Mouse (Mus musculus): Measurements from ENCODE around the gene Sgk1. TPM values are rescaled to one million over a fixed set of nuclear protein-coding genes. Genes with fewer than 3 reads are reported as not detected.

Sgk1 gene
- 1.3 and 2.2 TPM in 2 replicates for polyA plus RNA-seq (2012)

DNA sequence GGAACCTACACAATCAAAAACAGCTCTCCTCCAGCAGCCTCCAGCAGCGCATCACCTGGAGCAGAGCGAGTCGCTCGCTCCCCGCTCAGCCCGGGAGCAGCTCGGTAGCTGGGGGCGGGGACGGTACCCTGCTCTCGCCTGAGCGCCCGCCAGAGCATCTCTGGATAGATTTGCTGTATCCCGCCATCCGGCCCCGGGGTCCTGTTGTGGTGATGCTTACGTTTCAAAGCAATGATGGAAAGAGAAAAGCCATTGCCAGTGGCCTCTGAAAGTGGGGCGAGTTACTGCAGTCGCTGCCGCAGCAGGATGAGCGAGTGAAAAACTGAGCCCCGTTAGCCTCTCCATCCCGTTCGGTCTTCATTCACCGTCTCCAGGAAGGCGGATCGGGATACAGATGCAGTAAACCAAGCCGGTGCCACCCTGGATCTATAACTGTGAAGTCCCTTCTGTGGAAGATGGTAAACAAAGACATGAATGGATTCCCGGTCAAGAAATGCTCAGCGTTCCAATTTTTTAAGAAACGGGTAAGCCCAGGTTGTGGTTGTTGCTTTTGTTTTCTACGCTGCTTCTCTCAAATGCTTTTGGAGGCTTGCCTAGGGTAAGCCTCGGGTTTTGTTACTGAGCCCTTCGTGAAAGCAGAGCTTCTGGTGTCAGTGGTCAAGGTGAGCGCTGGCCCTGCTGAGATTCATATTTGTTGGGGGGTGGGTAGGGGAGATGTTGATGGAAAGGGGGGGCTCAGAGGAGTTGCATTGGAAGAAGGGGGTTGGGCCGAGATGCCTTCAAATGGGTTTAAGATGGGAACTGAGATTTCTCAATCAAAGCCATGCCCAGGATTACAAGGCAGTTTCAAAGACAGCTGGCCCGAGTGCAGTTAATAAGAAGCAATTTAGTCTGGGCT, at the start of gene Sgk1:
TSS of gene Sgk1 (plus strand) at position 1 of the 898 bp plus-strand sequence.
- no peak for TF ChIP-seq GATA1 (IDR thresholded peaks at IDR 0.05; ENCODE audit: low read length)

DNA sequence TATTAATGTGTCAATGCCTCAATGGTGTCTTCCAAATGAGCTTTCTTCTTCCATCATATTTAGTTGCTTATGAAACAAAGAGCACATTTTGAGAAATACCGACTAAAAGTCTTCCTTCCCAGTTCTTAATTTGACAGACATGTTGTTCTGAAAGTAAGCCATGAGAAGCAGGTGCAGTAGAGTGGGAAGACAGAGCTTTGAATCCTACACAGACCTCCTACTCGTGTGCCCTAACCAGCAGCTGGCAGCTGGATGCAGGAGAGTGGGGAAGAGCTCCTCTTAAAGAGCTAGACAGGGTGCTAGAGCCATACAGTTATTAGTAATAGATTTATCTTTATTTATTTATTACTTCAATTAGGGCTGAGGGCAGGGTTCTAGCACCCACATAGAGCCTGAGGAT, 49.7 kb upstream of the Sgk1 start:
- TF ChIP-seq GATA1 (IDR thresholded peaks at IDR 0.05; ENCODE audit: low read length): no peak

DNA sequence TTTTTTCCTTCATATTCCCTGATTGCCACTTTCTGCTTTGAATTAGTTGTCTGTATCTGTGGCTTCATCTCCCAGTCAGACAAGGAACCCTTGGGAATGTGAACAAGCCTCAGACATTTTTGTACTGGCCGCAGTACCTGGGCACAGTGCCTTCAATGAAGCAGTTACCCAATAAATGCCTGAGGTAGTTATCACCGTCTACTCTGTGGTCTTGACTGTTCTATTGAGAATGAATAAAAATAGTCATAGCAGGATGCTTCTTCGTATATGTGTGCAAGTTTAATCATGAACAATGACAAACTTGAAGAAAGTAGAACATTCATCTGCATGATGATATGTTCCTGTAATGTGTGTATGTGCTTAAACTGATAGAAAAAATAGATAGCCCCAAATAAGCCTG, 48.2 kb upstream of the Sgk1 start:
- TF ChIP-seq GATA1 (IDR thresholded peaks at IDR 0.05; ENCODE audit: low read length): no peak

DNA sequence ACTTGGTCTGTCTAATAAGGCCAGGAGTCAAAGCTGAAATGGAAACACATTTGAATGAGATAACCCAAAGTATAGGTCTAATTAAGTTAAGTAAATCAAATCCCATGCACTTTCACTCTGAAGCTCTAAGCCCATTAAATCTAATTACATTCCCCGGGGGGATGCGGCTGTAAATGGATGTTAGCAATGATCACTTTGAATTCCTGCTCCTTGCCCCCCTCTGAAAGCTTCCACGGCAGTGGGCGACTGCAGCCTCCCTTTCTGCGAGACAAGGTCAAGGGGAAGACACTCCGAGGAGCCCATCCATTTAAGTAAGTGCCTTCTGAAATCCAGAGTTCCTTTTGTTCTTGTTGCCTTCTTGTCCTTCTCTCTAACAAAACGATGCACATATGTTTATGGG, 46.9 kb upstream of the Sgk1 start:
- no peak for TF ChIP-seq GATA1 (IDR thresholded peaks at IDR 0.05; ENCODE audit: low read length)

DNA sequence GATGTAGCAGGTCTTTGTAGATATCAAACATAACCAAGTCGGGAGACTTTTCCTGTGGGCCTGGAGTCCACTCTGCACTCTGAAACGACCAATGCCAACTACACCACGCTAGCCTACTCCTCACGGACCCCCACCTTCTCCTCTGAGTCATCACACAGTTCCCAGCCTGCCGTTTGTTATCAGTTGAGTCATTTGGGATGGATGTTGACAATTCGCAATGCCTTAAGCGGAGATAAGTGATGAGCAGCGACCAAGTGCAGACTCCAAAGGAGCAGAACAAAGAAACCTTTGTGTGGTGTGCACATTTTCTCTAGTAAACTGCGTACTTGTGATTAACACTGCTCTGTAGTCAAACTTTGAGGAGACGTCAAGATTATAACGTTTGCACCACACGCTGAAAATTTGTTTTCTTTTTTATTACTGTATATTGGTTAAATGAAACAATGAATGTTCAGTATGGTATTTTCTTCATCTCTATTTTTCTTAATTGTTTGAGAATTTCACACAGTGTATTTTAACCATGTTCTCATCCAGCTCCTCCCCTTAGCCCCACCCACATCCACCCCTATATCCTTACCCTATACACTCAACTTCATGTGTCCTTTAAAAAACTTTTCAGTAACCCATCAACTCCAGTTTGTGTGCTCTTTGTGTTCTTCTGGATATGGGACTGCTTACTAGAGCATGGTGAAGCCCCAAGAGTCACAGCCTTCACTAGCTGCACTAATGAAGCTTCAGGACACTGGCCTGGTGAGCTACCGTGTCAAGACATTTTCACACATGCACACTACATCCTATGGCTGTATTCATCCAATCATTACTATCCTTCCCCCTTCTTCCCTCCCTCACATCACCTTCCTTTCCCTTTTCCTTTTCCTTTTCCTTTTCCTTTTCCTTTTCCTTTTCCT, 42.5 kb upstream of the Sgk1 start:
- no peak for TF ChIP-seq GATA1 (IDR thresholded peaks at IDR 0.05; ENCODE audit: low read length)

DNA sequence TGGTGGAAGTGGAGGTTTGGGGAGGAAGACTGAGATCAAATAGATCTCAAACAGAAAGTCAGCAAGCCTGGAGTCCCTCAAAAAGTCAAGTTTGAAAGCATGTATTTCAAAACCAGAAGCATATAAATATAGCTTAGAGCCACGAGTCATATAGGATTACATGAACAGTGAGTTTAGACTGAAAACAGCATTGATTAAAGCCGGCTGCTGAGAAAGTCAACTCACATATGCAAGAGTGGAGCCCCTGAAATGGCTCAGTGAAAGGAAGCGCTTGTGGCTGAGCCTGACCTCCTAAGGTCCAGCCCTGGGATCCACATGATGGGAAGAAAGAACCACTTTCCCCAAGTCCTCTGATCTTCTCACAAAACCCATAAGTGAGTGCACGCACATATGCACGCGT, 38.7 kb upstream of the Sgk1 start:
- no peak for TF ChIP-seq GATA1 (IDR thresholded peaks at IDR 0.05; ENCODE audit: low read length)

DNA sequence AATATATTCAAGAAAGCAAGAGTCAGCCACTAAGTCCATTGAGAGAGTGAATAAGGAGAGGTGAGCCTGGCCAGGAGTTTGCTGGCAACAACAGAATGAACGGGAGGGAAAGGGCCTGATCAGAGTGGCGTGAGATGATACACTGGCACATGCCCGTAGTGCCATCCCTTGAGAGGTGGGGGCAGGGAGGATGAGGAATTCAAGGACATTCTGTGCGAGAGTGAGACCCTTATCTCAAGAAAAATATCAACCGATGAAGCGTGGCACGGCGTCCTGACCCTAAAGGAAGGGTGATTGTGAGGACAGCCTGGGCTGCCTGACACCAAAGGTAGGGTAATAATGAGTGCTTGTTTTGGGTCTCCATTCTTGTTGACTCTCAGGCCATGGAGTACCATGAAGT, 38.1 kb upstream of the Sgk1 start:
- TF ChIP-seq GATA1 (IDR thresholded peaks at IDR 0.05; ENCODE audit: low read length): no peak

DNA sequence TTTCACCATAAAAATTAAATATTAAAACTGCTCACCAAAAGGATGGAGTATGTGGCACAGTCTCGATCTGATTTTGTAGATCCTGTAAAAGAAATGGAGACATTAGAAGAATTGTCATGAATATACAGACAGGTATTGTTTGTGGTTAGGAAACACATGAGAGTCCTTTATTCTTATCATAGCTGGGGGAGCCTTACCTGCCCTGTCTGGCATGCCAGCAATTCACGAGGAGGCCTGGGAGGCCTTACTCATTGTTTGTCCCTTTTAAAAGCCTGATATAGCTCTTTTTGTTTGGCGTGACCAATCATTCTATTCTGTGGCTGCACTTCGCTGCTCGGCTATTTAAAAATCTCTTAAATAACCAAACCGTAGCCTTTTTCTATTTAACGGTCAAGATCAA, 37.6 kb upstream of the Sgk1 start:
- TF ChIP-seq GATA1 (IDR thresholded peaks at IDR 0.05; ENCODE audit: low read length): no peak

DNA sequence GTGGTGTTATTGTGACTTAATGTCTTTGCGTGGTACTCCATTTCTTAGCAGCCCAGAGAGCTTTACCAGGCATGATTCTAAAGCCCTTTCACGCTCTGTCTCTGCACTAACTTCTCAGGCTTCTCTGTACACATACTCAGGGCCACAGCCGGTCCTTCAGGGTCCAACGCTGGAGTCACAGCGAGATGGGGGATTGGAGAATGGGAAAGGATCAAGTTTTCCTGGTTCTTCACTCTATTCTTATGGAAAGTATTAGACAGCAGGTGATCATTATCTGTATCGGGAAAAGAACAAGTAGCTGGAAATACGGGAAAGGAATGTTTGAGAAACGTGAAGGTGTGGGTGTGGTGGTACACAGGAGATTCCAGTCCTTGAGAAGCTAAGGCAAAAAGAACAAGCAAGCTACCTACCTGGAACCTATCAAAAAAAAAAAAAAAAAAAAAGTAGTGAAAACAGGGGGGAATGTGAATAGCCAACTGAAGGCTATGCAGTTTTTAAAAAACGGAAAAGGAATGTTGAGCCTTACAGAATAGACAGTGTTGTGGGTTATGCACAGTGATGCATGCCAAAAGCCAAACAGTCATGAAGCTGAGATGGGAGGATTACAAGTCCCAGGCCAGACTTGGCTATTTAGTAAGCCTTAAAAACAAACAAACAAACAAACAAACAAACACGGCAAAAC, 36.2 kb upstream of the Sgk1 start:
- no peak for TF ChIP-seq GATA1 (IDR thresholded peaks at IDR 0.05; ENCODE audit: low read length)

DNA sequence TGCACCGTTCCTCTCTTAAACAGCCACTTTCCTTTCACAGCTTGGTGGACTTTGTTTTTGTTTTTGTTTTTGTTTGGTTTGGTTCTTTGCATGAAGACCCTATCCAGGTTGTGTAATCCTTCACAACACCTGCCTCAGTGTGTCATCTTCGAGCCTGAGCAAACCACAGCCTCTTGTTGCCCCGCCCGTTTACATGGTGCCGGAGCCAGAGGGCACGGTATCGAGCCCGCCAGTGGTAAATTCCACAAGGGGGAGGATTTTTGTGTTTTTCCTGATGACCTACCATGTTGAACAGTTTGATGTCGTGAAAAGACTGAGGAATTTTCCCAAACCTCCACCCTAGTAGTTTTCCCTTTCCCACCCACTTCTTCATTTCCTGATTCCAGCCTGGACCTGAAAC, 35.6 kb upstream of the Sgk1 start:
- TF ChIP-seq GATA1 (IDR thresholded peaks at IDR 0.05; ENCODE audit: low read length): no peak

DNA sequence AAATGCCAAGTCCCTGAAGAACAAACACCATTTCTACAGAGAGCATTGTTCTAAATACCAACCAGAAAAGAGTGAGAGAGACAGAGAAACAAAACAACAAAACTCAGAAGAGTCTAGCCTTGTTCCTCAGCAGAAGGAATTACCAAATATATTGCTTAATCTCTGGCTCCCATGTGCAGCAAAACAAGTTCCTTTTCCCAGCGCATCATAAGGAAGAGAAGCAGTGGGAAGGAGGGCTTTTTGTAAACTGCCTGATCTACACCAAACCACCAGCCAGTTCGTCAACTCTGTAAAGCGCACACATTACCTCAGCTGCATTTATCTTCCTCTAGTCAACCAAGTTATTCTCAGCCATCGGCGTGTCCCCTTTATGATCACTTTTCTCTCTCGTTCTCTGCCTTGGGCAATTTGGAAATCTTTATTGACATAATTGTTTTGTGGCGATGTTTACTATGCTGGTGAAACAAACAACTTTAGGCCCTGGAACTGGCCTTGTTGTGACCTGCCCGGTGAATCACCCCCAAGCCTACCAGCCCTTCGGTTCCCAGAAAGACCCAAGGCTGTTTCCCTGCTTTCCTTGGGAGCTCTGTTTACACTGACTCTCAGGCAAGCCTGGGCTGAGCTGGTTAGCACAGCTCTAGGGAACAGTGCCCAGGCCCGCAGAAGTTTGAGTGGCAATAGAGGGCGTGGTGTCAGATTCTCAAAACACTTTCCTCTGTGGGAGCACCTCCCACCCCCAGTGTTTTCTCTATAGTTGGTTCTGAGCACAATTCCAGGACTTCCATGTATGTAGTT, 34.8 kb upstream of the Sgk1 start:
- TF ChIP-seq GATA1 (IDR thresholded peaks at IDR 0.05; ENCODE audit: low read length): no peak

DNA sequence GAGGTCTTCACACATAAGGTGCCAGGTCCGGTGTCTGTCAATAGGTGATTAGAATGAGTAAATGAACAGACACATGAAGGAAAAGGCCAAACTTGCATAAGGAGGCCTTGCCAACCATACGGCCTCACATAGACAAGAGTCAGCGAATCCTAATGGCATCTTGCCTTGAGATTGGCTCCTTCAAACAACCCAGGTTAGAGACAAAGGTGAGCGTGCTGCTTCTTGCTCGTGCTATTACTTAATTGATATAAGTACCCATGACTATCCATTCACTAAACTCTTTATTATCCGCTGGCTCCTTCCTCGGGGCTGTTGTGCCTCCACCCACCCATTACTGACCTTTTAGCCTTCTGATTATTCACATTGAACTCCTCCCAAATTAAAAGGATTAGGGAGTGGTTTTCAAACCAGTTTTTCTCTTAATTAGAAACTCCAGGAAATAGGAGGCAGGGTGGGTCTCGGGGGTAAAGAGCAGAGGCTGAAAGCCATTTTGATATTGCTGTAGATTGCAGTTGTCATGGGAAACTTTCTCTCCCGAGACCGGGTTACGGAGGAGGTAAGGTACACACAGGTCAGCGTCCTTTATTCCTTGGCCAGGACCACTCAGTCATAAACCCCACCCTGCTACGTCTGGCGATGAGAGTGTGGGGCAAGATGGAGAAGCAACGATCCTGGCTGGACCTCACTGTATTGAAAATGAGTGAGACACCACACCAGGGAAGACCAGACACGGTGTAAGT, 33.9 kb upstream of the Sgk1 start:
- no peak for TF ChIP-seq GATA1 (IDR thresholded peaks at IDR 0.05; ENCODE audit: low read length)

DNA sequence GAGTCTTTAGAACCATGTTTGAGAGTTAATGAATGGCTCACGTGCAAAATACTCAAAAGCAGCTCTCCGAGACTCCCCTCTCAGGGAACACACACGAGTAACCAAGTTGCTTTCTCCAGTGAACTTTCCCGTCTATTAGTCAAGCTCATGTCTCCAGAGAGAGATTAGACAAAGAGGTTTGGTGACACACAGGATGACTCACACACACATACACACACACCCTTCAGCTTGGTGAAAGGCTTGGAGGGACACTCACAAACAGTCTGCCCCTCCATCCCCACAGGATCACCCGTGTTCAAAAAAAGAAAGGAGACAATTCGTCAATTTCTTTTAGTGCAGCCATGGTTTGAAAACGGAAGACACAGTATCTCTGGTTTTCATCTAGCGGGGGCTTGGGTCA, 32.7 kb upstream of the Sgk1 start:
- no peak for TF ChIP-seq GATA1 (IDR thresholded peaks at IDR 0.05; ENCODE audit: low read length)

DNA sequence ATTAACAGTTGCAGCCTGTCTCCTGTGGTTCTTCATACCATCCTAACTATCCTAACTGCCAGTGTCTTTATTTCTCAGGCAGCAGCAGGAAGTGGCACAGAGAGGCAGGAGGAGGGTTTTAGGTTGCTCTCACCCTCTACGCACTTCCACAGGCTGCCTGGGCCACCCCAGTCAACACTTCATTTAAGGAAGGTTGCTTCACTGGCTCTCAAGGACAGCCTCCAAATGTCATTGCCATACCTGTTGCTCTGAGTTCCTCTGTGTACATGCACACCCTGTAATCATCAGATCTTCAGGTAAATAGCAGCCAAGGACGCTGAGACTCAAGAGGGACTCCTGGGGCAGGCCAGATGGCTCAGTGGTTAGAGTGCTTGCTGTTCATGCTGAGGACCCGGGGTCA, 31.7 kb upstream of the Sgk1 start:
- TF ChIP-seq GATA1 (IDR thresholded peaks at IDR 0.05; ENCODE audit: low read length): no peak

All from G1E-ER4 (cell line).